8 mouse cellular contexts compared by ENCODE assay signal in genomic region chr11:97415712-97416636, GRCm38 (mm10). TPM values are rescaled to one million over a fixed set of nuclear protein-coding genes. Genes with fewer than 3 reads are reported as not detected.
DNase-seq lines count a peak whose midpoint lies in the region; ATAC-seq and TF ChIP-seq lines count a peak whose summit lies in the region.

No protein-coding gene starts in this region.

- TF ChIP-seq EP300 in heart, adult 2 months (IDR thresholded peaks at IDR 0.05; ENCODE audit: insufficient read depth, low read depth, low read length), result 0 out of 2 replicates have a peak, but pooled peaks have one; percentile 35

- no peaks in the 10 kb centered on the region for H3K36me3 ChIP-seq in heart, adult 2 months (ENCODE audit: control insufficient read depth, insufficient read depth, low read length)
- H3K36me3 ChIP-seq in kidney, embryonic 16.5 days (ENCODE audit: insufficient read depth, low read length), result no peaks in the 10 kb centered on the region

- H3K4me3 ChIP-seq in brown adipose tissue, adult 24 weeks (ENCODE audit: insufficient read depth, low read depth, low read length), result peak overlapping the region; percentile 88
- peak overlapping the region; percentile 90 for H3K4me3 ChIP-seq in heart, adult 2 months
- peak overlapping the region; percentile 82 for H3K4me3 ChIP-seq in kidney, embryonic 16.5 days (ENCODE audit: low read length)

- peak; percentile 46 for DNase-seq in ovary, postnatal 10 days (ENCODE audit: low spot score)
- DNase-seq in ovary, adult 18-20 months (ENCODE audit: low spot score), result no peak
- DNase-seq in heart, adult 2 months, result peak; percentile 78 to 79
- peak; percentile 76 to 82 for DNase-seq in lung, postnatal 4 days
- peak; percentile 68 for DNase-seq in thymus, postnatal 0 days (ENCODE audit: low spot score)
- no peak for DNase-seq in left cerebral cortex, postnatal 25 days (ENCODE audit: low spot score in 2 of 2)

- intact Hi-C loops in heart, adult 2 months (cut with DNase I), result no loop called here
- intact Hi-C loops in left cerebral cortex, postnatal 25 days (cut with DNase I), result no loop called here

- ATAC-seq in kidney, embryonic 16.5 days (ENCODE audit: low FRiP score, low TSS enrichment), result peak; percentile 47

- 3% methylated on average over 46 of the region's 49 CpGs for WGBS in heart, adult 2 months
- 2% methylated on average over 49 of the region's 49 CpGs for WGBS in kidney, embryonic 16.5 days

- peak overlapping the region; percentile 81 for H3K4me2 ChIP-seq in kidney, embryonic 16.5 days (replicated peaks; ENCODE audit: low read depth, low read length)

- H3K9me3 ChIP-seq in kidney, embryonic 16.5 days (ENCODE audit: low read length), result no peaks in the 10 kb centered on the region

- peak overlapping the region; percentile 69 for H3K27ac ChIP-seq in brown adipose tissue, adult 24 weeks (replicated peaks; ENCODE audit: low read depth, low read length)
- H3K27ac ChIP-seq in heart, adult 2 months, result peak overlapping the region; percentile 92
- peak overlapping the region; percentile 84 for H3K27ac ChIP-seq in kidney, embryonic 16.5 days (ENCODE audit: low read length)

- TF ChIP-seq CTCF in heart, adult 2 months (IDR thresholded peaks at IDR 0.05), result no peak

- peaks cover 17% of the 10 kb centered on the region for H3K4me1 ChIP-seq in brown adipose tissue, adult 24 weeks (ENCODE audit: control insufficient read depth, insufficient read depth, insufficient read length, low read length)
- peaks cover 7% of the 10 kb centered on the region for H3K4me1 ChIP-seq in heart, adult 2 months (ENCODE audit: control insufficient read depth, insufficient read depth, low read length)
- peaks cover 28% of the 10 kb centered on the region for H3K4me1 ChIP-seq in kidney, embryonic 16.5 days (ENCODE audit: insufficient read depth, low read length)

- H3K27me3 ChIP-seq in heart, adult 2 months (ENCODE audit: control insufficient read depth, insufficient read depth, low read length), result no peaks in the 10 kb centered on the region
- H3K27me3 ChIP-seq in kidney, embryonic 16.5 days (ENCODE audit: insufficient read depth, low read length), result no peaks in the 10 kb centered on the region

- peaks cover 1% of the 10 kb centered on the region; the same call in 1 of the 2 replicates for H3K79me2 ChIP-seq in heart, adult 2 months (replicated peaks; ENCODE audit: control insufficient read depth, insufficient read depth, low read length)

- H3K9ac ChIP-seq in heart, adult 2 months (ENCODE audit: low read depth, low read length), result peak overlapping the region; percentile 79
- peak overlapping the region; percentile 86 for H3K9ac ChIP-seq in kidney, embryonic 16.5 days (replicated peaks; ENCODE audit: low read length)

- no peak for TF ChIP-seq POLR2A in heart, adult 2 months (IDR thresholded peaks at IDR 0.05; ENCODE audit: insufficient read depth, low read depth, low read length)

RNA-seq across cellular contexts. Expression of gene Arhgap23, which starts 0.6 kb away (rescaled TPM):
- 5.5 and 6.7 TPM in 2 replicates for polyA plus RNA-seq in brown adipose tissue, adult 24 weeks (2012; ENCODE audit: insufficient read depth, insufficient read length, missing spikeins)
- total RNA-seq in heart, adult 2 months (2021), result 10 to 100 TPM; 12.8 to 13.7 TPM
- 18.4 and 19.2 TPM in 2 replicates for polyA plus RNA-seq in heart, adult 2 months (2012; rRNA removed)
- 6.0 and 6.2 TPM in 2 replicates for polyA plus RNA-seq in kidney, embryonic 16.5 days (2015; fragmentation: Nextera tagmentation; extraction: Ambion mirVana)
- polyA plus RNA-seq in thymus, postnatal 0 days (2015; fragmentation: Nextera tagmentation; extraction: Ambion mirVana), result 1.6 and 2.9 TPM in 2 replicates
- total RNA-seq in left cerebral cortex, postnatal 25 days (2021), result 10 to 100 TPM; 63.8 to 66.5 TPM

RNA-seq across cellular contexts. Expression of gene Socs7, which starts 53.6 kb away (rescaled TPM):
- 5.7 and 6.3 TPM in 2 replicates for polyA plus RNA-seq in brown adipose tissue, adult 24 weeks (2012; ENCODE audit: insufficient read depth, insufficient read length, missing spikeins)
- total RNA-seq in heart, adult 2 months (2021), result 10 to 100 TPM; 21.4 to 22.8 TPM
- polyA plus RNA-seq in heart, adult 2 months (2012; rRNA removed), result 8.9 and 18.6 TPM in 2 replicates
- polyA plus RNA-seq in kidney, embryonic 16.5 days (2015; fragmentation: Nextera tagmentation; extraction: Ambion mirVana), result 3.4 and 3.5 TPM in 2 replicates
- 3.1 and 3.7 TPM in 2 replicates for polyA plus RNA-seq in thymus, postnatal 0 days (2015; fragmentation: Nextera tagmentation; extraction: Ambion mirVana)
- 10 to 100 TPM; 87.3 to 94.1 TPM for total RNA-seq in left cerebral cortex, postnatal 25 days (2021)

Comparison
In these comparisons a context has a peak if more than half of its experiments do, and no peak if none do; other contexts are left out.
1. DNase-seq: peak in ovary, postnatal 10 days (single experiment), heart, adult 2 months (2 of 2), lung, postnatal 4 days (2 of 2) and thymus, postnatal 0 days (single experiment); none in ovary, adult 18-20 months (single experiment) and left cerebral cortex, postnatal 25 days (0 of 2).
2. Peak in every context shown above with its lines, with median percentiles within 50 percentile points of each other: H3K27ac ChIP-seq and H3K4me3 ChIP-seq.